Mouse (Mus musculus) cerebellum, adult 18-20 months (tissue): Measurements from ENCODE around the gene Itgad.

ENCODE experiments used
- DNase-seq, 2 experiments: peaks; one replicate each; pipeline ENCODE4 v3.0.0; 2021

Itgad gene

DNA sequence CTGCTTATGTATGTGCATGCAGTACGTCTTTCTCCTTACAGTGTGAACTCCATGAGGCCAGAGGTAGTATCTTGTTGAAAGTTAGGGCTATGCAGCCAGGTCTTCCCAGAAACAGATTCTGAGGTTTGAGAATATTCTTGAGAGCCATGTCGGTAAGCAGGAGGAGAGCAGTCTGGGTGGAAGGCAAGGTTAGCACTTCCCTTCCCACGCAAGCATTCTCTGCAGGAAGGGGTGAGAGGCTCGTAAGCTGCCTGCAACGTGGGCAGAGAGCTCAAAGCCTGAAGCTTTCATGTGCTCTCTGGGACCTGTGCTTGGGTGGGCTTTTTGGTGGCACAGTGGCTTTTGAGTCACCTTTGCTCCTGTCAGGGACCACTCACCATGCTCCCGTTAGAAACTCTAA, 26.4 kb downstream of the Itgad start:
- DNase-seq, result no peak

DNA sequence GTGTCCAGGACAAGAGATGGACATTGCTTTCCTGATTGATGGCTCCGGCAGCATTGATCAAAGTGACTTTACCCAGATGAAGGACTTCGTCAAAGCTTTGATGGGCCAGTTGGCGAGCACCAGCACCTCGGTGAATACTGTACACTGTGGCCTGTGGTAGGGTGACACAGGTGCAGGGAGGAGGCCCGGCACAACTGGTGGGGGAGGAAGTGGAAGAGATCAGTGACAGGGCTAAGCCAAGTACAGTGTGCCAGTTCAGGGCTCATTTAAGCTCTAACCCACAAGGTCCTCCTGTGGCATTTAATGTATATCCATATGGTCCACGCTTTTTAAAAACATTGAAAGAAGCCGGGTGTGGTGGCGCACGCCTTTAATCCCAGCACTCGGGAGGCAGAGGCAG, 27.5 kb downstream of the Itgad start:
- DNase-seq, result no peak

DNA sequence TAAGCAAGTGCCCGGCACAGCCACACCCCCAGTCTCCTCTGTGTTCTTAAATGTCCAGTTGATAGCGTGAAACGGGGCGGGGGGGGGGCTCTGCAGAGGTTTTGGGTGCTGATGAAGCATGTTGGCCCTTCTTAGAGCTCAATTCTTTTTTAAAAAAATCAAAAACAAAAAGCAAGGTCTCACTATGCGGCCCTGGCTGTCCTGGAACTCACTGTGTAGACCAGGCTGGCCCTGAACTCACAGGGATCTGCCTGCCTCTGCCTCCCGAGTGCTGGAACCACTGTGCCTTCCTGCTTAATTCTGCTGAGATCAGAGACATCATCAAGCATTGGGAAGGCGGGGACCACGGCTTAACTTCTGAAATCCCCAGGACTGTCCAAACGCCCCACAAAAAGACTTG, 47.4 kb downstream of the Itgad start:
- DNase-seq, result no peak

DNA sequence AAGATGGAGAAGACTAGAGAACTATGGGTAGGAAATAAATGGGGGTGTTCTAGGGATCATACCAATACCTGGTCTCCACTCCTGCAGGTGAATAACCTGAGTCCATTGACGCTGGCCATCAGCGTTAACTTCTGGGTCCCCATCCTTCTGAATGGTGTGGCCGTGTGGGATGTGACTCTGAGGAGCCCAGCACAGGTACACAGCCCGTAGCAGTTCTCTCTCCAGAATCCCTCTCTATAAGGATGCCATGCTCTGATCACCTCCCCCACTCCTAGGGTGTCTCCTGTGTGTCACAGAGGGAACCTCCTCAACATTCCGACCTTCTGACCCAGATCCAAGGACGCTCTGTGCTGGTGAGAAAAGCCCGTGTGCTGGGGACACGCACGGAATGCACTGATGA, 48.9 kb downstream of the Itgad start:
- DNase-seq, result no peak

DNA sequence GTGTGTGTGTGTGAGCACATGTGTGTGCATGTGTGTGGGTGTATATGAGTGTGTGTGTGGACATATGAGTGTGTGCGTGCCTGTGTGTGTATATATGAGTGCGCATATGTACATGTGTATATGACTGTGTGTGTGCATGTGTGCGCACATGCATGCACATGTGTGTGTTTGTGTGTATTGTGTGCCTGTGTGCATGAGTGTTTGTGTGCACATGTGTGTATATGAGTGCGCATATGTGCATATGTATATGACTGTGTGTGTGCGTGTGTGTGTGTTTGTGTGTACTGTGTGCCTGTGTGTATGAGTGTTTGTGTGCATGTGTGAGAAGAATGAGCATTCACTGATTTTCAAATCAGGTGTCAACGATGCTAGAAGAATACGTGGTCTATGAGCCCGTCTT, 50.0 kb downstream of the Itgad start:
- DNase-seq, result no peak

DNA sequence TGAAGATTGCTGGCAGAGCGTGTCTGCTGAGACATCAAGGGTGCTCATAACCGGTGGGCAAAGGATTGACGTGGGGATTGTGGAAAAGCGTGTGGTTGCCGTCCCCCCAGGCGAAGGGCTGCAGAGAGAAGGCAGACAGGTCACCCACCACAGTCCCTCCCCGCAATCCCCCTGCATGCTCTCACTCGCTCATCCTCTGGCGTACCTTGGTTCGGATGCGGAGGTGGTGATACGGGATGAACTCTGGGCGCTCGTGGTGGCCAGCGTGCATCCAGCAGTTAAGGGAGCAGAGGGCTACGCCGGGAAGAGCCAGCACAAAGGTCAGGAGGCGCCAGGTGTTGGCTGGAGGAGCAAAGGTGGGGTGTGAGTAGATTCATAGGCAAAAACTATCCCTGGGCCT, 51.5 kb downstream of the Itgad start:
- no peak for DNase-seq

DNA sequence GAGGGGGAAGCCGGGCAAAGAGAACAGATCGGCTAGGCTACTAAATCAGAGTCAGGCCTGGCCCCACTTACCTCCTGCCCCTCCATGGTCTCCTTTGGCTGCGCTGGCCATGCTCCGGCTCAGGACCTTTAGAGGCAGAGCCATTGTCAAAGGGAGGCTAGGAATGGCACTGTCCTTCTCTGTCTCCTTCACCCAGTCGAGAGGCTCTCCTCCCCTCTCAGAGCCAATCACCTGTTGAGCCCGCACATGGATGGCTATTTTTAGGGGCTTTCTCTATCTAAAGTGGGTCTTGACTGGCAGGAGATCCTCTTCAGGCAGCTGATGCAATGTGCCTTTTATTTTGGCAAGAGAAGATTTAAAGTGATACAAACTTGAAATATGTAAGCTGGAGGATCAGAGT, 52.0 kb downstream of the Itgad start, which contains the start of gene Cox6a2:
Gene Cox6a2, minus strand, starts transcription at position 236 of the 400 bp plus-strand sequence.
- no peak for DNase-seq

DNA sequence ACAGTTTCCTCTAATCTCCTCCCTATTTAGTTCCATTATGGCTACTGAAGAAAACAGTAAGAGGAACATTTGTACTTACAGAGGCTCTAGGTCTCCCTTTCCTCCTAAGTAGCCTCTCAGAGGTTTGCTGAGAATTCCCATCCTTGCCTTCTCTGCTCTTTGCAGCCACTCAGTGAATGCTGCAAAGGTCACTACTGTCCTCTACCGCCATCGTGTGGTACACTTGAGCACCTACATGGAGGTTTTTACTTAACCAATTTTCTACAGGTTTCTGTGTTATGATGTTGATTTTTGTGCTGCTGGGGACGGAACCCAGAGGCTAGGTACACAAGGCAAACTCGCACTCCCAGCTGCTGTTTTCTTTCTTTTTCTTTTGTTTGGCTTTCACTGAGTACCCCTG, 54.0 kb downstream of the Itgad start:
- peak; percentile 59 to 76 for DNase-seq

DNA sequence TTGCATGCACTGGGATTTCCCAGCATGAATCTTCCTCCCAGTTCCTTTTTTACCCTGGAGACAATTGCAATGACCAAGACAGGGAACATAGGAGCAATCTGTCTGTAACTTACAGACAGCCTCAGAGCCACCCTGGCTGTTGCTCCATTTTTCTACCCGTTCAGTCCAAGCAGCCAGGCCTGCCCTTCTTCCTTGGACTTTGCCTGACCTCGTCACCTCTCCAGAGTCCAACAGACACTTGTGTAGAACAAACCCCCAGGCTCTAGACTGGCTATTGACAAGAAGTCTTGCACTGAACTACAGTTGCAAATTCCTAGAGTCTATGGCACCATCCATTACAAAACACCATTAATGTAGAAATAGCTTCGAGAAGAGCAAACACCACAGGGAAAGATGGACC, 55.6 kb downstream of the Itgad start:
- no peak for DNase-seq

DNA sequence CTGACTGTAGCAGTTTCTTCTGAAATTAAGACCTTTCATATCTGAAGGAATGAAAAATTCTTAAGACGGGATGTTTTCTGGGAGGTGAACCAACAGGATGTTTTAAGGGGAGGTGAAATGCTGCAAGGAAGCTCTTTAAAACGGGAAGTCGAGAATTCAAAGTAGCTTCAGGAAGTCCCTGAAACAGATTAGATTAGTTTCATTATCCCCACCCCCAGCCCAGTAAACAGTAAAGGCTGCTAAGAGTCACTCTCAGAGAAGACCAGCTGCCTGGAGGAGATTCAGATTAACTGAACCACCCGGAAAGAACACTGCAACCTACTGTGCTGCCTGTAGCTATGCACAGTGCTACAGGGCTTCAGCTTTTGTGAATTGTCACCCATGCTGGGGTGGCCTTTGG, 65.8 kb downstream of the Itgad start:
- no peak for DNase-seq

DNA sequence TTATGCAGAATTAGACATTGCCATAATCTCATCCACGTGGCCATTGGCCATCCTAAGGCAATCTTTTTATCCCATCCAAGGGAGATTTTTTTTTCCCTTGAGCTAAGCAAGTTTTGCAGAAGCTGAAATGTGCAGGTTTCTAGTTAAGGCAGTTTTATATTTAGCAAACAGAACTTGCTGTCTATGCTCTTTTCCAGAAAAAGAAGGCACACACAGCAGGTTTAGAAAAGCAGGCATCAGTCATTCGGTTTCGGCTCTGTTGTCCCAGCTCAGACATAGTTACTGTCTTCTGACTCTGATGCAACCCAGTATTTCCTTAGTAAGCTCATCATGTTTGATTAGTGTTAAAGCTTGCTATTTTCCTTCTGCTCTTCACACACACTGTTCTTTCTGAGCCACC, 66.8 kb downstream of the Itgad start:
- no peak for DNase-seq

DNA sequence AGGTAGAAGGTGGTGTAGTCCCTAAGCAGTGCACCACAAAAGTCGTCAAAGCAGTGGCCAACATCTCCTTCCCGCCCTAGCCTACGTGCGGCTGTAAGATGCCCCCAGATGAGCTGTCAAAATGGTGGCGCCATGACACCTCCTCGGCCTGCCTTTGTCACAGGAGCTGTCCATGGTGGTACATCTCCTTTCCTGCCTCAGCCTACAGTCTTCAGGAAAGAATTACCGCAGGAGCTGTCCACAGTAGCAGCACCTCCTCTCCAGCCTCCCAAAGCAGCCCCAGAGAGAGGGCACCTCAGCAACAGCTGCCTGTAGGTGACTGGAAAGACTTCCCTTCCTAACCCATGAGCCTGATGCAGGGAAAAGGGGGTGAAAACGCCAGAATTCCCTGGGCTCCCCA, 77.6 kb downstream of the Itgad start:
- no peak for DNase-seq

DNA sequence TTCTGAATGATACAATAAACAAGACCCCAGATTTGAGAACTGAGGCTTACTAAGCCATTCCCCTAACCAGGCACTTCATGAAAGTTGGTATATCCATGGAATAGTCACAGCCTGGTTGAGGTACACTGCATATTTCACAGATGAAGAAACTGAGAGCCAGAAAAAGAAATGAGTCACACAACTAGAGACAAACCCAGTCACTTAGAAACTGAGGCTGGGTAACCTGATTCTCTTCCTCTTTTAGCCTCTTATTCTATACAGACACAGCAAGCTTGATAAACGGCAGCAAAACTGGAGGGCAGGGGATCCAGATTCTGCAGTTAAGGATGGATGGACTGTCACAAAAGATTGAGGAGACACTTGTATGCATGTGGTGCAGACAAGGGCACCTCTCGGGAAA, 80.6 kb downstream of the Itgad start:
- no peak for DNase-seq

DNA sequence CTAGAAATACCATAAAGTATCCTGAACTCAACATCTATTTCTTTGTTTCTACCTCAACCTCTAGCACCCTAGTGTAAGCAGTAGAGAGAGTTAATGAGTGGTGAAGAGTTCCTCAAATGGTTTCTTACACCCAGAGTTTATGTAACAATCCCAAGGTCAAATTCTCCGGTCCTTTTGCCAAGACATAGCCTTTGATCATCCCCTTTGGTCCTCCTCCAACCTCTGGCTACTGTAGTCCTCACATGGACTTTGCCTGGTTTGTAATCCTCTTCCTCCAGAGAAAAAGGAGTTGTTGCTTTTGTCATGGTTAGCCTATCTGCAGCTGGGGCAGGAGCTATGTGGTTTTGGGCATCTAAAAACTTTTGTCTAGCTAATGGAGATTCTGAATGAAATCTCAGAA, 81.3 kb downstream of the Itgad start:
- no peak for DNase-seq

DNA sequence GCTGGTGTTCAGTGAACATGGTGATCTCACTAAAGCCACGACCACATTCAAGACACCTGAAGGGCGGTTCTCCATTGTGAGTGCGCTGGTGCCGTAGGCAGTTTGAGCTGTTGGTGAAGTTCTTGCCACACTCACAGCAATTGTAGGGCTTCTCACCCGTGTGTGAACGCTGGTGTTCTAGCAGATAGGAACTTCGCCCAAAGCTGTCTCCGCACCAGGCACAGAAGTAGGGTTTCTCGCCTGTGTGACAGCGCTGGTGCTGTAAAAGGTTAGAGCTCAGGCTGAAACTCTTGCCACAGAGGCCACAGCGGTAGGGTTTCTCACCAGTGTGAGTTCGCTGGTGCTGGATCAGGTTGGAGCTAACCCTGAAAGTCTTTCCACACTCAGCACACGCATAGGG, 82.2 kb downstream of the Itgad start:
- no peak for DNase-seq

DNA sequence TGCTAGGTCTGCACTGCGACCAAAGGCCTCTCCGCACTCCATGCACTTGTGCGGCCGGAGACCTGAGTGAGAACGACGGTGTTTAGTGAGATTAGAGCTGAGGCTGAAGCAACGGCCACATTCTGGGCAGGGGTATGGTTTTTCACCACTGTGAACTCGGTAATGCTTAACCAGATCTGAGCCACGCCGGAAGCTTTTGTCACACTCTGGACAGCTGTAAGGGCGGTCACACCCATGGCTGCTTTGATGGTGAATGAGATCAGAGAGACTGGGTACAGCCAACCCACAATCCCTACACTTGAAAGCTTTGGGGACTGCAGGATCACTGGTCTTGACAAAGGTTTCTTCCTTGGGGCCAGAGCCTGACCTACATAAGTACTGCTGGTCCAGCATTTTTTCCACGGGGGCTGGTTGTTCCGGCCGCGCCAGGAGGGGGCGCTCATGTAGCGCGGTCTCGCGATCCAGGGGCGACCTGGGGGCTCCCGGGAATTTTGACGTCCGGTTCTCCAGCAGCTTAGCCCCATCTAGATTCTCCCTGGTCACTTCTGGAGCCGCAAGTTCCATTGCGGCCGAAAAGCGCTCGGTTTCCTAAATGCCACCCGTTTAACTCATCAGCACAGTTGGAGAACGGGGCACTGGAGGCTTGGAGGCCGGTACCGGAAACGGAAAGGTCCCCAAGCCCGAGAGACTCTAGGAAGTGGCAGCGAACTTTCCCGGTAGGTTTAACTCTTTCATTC, 82.8 kb downstream of the Itgad start, which contains the start of gene Armc5:
Gene Armc5, plus strand, starts transcription at position 487 of the 737 bp plus-strand sequence.
- DNase-seq, result peak; percentile 82 to 91

DNA sequence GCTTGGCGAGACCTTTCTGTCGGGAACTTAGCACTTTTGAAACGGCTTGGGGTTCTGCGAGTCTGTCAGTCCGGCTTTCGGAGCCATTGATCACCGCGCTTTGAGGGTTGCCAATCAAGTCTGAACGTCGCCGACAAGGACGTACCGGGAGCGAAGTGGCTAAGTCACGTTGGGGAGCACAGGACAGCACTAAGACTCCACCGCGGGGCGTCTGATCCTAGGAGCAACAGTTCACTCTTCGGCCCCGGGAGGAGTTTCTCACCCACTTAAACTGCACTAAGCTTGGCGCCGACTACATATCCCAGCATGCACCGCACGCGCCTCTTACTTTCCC, 83.4 kb downstream of the Itgad start:
- DNase-seq, result no peak

DNA sequence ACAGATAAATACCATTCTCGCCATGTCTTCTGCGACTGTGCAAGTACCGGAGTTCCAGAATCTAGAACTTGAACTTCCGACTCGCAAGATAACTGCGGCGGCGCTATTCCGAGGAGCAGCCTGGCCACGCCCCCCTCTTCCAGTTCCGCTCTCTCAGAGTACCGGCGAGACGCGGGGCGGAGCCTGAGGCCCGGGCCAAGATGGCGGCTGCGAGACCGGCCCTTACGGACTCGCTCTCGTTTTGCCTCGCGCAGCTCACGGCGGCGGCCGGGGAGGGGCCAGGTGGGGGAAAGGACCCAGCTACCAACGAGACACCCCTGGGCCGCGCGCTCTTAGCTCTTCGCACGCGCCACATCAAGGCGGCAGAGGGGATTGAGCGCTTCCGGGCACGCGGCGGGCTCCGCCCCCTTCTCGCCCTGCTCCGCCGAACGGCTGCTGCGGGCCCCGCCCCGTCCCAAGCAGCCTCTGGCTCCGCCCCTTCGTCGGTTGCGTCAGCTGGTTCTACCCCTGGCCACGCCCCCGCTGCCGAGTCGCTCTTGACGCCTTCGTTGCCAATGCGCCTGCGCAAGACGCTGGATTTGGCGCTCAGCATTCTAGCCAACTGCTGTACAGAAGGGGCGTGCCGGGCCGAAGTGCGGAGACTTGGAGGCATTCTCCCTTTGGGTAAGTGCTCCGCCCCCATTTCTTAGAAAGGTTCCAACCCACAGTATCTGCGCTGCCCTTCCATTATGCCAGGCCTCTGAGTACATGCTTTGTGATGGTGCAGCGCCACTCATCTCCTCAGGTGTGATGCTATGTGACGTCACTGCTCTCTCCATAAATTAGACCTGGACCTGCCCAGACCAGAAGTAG, 84.0 kb downstream of the Itgad start, which contains the start of gene 9130023H24Rik:
Gene 9130023H24Rik, minus strand, starts transcription at position 105 of the 852 bp plus-strand sequence.
- DNase-seq, result peak; percentile 100

DNA sequence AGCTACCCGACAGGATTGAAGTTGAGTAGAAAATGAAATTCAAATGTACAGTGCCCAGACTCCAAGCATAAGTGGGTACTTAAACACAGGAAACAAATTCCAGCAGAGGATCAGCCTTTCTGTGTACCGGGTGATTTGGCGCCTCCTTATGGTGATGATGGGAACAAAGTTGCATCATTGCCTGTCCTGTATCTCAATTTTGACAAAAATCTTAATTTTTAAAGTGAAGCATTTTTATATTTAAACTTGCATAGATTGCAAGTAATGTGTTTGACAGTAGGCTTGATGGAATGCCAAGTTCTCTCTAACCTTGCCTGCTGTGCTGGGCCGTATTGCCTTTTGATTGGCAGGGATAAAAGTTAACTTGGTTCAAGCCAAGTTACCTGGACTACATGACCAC, 84.8 kb downstream of the Itgad start:
- peak; percentile 30 to 33 for DNase-seq

DNA sequence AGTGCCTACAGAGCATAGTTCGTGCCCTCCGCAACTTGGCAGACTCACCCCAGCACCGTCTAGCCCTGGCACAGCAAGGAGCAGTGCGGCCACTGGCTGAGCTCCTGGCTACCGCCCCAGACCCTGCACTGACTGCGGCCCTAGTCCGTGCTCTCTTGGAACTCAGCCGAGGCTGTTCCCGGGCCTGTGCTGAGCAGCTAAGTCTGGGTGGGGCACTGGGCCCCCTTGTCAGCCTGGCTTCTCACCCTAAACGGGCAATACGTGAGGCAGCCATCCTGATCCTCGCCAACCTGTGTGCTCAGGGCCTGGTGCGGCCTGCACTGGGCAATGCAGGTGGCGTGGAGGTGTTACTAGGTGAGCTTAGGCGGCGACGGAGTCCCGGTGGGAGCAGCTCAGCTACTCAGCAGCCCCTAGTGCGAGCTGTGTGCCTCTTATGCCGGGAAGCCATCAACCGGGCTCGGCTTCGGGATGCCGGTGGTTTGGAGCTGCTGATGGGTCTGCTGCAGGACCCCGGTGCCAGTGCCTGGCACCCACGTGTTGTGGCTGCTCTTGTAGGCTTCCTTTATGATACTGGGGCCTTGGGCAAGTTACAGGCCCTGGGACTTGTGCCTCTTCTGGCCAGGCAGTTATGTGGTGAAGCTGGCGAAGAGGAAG, 86.1 kb downstream of the Itgad start:
- peak; percentile 33 to 39 for DNase-seq

DNA sequence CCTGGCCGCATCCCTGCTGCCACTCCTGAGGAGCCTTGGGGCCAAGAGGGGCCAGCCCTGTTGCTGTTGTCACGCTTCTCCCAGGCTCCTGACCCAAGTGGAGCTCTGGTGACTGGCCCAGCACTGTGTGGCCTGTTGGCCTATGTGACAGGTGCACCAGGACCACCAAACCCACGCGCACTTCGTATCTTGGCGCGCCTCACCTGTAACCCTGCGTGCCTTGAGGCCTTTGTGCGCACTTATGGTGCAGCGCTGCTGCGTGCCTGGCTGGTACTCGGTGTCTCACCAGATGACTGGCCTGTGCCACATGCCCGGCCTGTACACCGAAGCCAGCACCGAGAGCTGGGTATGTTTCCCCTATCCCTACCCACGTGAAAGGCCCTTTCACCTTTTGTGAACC, 88.2 kb downstream of the Itgad start:
- no peak for DNase-seq

DNA sequence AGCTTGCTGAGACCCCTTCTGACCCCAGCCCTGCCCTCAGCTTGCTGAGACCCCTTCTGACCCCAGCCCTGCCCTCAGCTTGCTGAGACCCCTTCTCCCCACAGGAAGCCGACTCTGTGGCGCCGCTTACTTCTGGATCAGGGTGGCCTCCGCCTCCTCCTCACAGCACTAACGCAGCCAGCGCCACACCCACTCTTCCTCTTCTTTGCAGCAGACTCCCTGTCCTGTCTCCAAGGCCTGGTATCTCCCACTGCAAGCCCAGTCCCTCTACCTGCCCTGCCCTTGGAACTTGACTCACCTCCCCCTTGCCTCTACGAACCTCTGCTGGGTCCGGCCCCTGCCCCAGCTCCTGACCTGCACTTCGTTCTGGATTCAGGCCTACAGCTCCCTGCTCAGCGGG, 89.7 kb downstream of the Itgad start:
- peak in 1 of 2 experiments; percentile 10 for DNase-seq

DNA sequence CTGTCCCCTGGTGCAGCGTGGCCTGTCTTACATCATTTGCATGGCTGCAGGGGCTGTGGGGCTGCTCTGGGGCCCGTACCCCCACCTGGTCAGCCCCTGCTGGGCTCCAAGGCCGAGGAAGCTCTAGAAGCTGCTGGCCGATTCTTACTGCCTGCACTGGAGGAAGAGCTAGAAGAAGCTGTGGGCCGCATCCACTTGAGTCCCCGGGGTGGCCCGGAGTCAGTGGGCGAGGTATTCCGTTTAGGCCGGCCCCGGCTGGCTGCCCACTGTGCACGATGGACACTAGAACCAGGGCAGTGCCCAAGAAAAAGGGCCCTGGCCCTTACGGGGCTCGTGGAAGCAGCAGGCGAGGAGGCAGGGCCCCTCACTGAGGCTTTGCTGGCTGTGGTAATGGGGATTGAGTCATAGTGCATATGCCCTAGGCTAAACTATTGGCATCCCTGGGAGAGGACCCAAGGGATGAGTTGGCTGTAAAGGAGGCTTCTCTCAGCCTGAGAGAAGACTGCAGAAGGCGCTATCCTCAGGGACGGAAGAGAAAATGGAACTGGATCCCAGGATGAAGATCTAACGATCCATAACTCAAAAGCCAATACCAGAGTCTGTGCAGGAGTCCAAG, 90.3 kb downstream of the Itgad start:
- no peak for DNase-seq
